Mouse (Mus musculus) megakaryocyte, embryonic 14.5 days (primary cell): ENCODE results near the gene Fra10ac1.

Source experiments
- FLI1 ChIP-seq: IDR thresholded peaks from 2 replicates; pipeline ENCODE4 v1.6.1; 2012; ENCODE audit warnings: low read length, inconsistent platforms, mixed read lengths
- GATA1 ChIP-seq: IDR thresholded peaks from 3 replicates; pipeline ENCODE4 v1.6.1; 2012; ENCODE audit warnings: mixed read lengths, low read length, inconsistent platforms, borderline replicate concordance

DNA sequence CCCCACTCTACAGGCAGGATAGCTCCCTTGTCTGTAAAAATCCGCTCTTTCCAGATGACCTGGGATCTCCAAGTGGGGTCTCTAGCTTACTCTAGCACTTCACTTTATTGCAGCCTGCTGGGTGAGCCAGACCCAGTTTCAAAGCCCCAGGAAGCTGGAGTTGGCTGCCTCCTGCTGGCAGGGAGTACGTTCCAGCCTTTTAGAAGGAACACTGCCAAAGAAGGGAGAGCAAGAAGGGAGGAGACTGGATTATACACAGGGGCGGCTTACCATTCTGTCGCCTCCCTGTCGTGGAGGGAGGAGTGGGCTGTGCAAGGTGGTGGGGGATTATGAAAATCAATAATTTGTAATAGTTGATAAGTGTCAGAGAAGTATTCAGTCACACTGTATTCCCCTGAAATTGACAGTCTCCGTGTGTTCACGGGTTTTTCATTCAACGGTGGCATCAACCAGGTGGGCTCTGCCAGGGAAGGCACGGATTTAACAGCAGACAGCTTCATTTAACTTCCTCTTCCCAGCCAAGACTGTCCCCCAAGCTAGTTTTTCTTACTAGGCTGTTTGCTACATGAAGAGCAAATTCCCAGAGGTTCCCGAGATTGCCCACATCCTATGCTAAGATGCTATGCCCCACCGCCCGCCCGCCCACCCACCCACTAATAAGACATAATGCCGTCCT lies 40.0 kb upstream of the Fra10ac1 start:
- TF ChIP-seq GATA1: no peak
- no peak for TF ChIP-seq FLI1
